Mouse (Mus musculus) regulatory T cell (primary cell): Measurements from ENCODE around the gene Nipal4.
"Not testable (repeated sequence)": the region's sequence is repeated elsewhere in the genome, so short reads cannot be mapped to it uniquely, and the experiment has no call there.

ENCODE experiments used
- in situ Hi-C: fragments of 300-600 bp; cut with MboI, MseI; formaldehyde crosslinking; loops from one replicate; pipeline ENCODE4 v1.15.1; 2025; ENCODE audit warnings: high pct_unique_total_duplicates

The Nipal4 gene

GRCm38 (mm10) chr11:46165866-46166585 lies at the start of gene Nipal4:
TSS of gene Nipal4 (minus strand) at chr11:46166508.
- in situ Hi-C loops = no loop called here

DNA sequence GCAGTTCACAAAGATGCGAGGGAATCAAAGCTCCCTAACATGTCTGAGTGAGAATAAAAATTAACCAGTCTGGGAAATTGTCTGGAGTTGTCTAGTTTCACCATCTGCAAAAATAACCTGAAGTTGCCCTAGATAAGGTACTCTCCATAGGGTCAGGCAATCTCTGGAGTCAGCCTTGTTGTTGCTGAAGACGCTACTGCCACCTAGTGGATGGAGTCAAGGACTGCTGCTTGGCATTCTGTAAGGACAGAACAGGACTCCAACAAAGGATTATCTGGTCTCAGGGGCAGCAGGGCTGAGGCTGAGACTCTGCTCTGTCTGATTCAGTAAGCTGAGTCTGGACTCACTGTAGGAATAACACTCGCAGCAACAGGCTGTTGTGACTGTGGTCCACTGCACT lies 49.0 kb upstream of the Nipal4 start:
- in situ Hi-C loops = no loop called here

GRCm38 (mm10) chr11:46214368-46215230 lies 48.3 kb upstream of the Nipal4 start:
- in situ Hi-C loops = loop anchor here (5.0 kb wide), 1 partner anchor 257 kb away; the partner anchor contains the start of gene Thg1l

- in situ Hi-C loops = loop anchor here (5.0 kb wide), 1 partner anchor 257 kb away; the partner anchor contains the start of gene Thg1l
Observed at GRCm38 (mm10) chr11:46213844-46214243, 47.5 kb upstream of the Nipal4 start.

- in situ Hi-C loops = loop anchor here (5.0 kb wide), 1 partner anchor 255 kb away; the partner anchor contains the start of gene Thg1l
Observed at GRCm38 (mm10) chr11:46211858-46212257, 45.5 kb upstream of the Nipal4 start.

- in situ Hi-C loops = loop anchor here (5.0 kb wide), 1 partner anchor 253 kb away; the partner anchor contains the start of gene Thg1l
Observed at GRCm38 (mm10) chr11:46209884-46210283, 43.6 kb upstream of the Nipal4 start.

DNA sequence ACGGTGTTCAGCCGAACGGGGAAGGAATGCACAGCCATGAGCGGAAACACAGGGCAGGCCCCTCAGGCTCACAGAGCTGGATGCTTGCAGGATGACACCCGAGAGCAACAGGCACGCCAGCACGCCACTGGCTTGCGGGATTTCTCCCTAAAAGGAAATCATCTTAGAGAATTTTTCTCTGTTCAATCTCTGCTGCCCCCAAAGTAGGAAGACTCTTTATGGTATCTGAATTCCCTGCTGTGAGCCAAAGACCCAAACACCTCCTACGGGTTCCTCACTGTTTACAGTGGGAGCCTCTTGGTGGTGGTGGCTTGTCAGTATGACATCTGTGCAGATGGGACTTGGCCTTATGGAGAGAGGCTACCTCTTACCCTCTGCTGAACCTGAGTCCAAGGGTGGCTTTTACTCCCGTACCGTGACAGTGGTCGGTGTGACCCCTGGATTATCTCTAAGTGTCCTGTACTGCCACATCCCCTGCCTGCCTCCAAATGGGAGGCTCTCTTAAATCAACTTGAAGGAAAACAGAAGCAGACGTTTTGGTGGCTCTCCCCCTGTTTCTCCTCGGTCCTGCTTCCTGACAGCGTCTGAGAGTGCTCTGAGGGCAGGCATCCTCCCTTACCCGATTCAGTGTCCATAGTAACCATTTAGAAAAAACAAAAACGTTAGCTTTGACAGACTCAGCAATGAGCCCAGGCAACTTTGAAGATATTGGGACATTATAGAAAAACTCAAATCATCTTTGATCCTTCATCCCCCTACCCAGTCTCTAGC lies 39.5 kb upstream of the Nipal4 start:
- in situ Hi-C loops = no loop called here

- in situ Hi-C loops = no loop called here
Observed at GRCm38 (mm10) chr11:46204841-46205240, 38.5 kb upstream of the Nipal4 start.

- in situ Hi-C loops = no loop called here
Observed at GRCm38 (mm10) chr11:46202547-46202887, 36.2 kb upstream of the Nipal4 start.

DNA sequence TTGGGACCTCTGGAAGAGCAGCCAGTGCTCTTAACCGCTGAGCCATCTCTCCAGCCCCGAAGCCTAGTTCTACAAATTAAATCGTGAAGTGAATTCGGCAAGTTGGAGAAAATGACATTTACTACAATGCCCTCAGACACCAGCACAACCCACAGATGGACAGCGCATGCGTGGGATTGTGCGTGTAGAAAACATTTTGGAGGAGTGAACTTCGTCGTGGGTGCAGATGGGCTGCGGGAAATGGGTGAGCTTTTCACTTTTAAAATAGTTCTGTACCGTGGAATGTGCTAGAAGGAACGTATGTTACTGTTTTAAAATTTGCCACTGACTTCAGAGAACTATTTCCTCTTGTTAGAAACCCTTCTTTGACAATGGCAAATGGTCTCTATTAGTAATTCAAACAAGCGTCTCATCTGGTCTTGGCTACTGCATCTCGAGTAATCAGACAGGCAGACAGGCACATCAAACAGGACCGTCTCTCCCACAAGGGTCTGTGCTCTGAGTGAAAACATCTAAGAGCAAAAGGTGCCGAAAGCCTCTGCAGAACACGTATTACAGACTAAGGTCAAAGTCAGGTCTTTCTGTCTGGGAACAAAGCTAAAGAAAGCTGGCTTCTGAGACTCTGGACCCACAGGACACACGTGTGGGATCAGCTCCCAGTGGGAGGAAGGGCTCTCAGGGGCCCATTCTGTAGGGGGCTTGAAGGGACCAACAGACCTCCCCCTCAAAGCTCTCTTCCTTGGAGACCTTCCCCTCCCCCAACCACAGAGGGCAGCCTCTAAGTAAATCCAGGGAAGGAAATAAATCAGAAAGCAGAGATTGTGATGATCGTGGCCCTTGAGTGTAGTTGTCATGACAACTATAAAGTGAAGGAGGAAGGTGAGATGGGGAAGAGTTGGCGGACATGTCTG lies 35.6 kb upstream of the Nipal4 start:
- in situ Hi-C loops = no loop called here

GRCm38 (mm10) chr11:46200664-46201063 lies 34.4 kb upstream of the Nipal4 start:
- in situ Hi-C loops = no loop called here

DNA sequence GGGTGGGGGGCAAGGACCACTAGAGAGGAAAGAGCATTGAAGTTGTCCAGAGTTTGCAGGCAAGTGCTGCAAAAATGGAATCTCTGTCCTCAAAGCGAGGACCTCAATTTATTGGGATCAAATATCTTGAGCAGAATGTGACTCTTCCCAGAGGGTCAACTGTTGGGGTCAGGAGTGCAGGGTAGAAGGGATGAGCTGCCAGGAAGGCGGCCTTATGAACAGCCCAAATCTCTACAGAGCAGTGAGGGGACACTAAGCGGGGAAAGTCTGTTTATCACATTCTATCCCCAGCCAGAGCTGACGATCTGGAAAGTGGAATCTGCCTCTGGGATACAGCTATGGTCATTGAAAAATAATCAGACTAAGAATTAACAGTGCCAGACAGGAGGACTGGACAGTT lies 27.9 kb upstream of the Nipal4 start:
- in situ Hi-C loops = no loop called here

- in situ Hi-C loops = no loop called here
Observed at GRCm38 (mm10) chr11:46188283-46188682, 22.0 kb upstream of the Nipal4 start.

DNA sequence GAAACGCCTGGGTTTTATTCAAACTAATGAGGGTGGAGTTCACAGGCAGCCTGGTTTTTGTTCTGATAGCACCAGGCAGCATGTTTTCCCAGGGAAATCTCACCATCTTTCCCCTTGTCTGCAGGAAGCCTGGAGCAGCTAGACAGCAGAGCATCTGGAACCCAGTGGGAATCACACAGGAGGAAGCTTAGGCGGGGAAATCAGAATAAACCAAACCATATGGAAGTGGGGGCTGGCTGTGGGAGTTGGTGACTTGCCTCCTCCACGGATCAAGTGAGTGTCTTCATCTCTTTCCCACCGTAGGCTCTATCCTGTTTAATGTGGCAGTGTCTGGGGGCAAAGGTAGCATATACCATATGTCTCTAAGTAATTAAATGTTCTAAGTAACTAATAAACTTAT lies 19.2 kb upstream of the Nipal4 start:
- in situ Hi-C loops = no loop called here

DNA sequence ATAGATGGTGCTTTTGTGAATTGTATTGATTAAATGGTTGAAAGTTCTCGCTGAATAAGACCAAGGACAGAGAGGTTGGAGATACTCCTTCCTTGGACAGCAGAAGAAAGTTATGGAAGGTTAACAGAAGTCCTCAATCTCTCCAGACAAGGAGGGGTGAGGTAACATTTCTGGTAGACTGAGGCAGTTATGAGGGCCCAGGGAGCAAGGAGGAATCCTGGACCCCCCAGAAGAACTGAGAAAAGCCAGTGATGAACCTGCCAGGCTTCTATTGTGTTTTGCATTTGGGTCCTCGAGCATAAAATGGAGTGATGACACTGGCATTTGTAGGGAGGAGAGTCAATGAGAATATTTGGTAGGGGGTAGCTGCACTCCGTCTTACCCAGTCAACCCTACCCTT lies 18.6 kb upstream of the Nipal4 start:
- in situ Hi-C loops = no loop called here

DNA sequence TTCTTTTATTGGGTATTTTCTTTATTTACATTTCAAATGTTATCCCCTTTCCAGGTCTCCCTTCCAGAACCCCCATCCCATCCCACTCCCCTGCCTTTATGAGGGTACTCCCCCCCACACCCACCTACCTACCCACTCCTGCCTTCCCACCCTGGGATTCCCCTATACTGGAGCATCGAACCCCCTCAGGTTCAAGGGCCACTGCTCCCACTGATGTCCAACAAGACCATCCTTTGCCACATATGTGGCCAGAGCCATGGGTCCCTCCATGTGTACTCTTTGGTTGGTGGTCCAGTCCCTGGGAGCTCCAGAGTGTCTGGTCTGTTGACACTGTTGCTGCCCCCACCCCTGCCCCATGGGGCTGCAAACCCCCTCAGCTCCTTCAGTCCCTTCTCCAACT lies 15.7 kb upstream of the Nipal4 start:
- in situ Hi-C loops = not testable (repeated sequence)

DNA sequence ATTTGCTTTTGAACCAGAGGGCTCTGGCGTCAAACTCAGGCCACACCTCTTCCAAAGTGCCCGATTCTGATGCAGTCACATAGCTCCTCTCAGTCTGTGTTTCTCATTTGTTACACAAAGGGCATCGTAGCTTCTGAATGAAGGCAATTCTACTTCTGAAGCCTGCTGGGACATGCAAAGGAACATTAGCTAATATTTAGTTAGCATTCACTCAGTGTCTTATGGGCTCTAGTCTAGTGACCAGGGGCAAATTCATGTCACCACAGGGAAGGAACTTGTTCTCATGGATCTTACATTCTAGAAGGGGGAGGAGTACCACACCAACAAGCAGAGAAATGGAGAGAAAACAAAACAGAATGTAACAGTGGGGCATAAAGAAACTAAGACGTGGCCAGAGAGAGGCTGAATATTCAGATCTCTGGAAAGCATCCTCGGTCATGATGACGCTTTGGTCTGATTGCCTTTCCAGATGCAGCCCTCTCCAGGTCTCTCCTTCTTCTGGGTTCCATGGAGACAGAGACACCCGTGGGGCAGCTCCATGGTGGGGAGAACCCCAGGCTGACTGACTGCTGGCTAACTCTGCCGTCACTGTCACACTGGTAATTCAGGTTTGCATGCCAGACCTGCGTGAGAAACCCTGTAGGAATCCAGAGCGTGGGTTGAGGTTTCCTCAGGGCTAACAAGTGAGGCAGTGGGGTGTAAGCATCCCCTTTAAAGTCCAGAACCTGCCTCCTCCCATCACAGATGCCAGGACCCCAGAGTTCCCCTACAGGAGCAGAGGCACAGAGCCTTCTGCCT lies 11.1 kb upstream of the Nipal4 start:
- in situ Hi-C loops = no loop called here

GRCm38 (mm10) chr11:46176155-46176554 lies 9.8 kb upstream of the Nipal4 start:
- in situ Hi-C loops = no loop called here

GRCm38 (mm10) chr11:46172128-46172527 lies 5.8 kb upstream of the Nipal4 start:
- in situ Hi-C loops = no loop called here

DNA sequence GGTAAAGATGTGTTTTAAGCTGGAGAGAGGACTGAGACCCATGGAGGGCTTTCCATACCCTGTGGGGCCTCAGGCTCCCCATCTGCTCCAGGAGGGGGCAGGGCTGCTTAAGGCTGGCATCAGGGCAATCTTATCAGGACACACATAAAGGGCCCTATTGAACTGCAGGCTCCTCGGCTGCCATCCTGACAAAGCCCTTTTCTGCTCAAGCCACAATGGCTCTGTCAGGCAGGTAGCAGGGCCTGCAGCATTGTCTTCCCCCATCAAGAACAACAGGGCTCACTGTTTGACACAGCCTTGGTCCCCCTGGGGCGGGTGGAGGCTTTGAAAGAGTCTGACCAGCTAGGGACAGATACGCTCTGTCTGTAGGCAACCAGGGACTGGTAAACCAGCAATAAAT lies 3.6 kb upstream of the Nipal4 start:
- in situ Hi-C loops = no loop called here
